Mouse (Mus musculus): ENCODE data around the gene Pramel7. TPM values are rescaled to one million over a fixed set of nuclear protein-coding genes. Genes with fewer than 3 reads are reported as not detected.

Gene Pramel7
- polyA plus RNA-seq, 1 experiment from 2014 or later, result not detected

DNA sequence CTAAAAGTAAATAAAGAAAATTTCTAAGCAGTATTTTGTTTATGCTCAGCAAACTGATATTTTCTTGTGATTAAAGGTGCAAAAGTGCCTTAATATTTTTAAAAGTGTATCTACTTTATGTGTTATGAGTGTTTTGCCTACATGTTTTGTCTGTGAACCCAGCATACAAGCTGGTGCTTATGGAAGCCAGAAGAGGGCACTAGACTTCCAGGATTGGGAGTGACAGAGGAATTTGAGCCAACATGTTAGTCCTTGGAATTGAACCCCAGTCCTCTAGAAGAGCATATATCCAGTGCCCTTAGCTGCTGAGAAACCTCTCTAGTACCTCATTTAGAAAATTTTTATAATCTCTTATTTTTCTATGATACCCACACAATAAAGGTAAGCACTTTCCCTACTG, 16.7 kb downstream of the Pramel7 start:
- ATAC-seq (replicated peaks; ENCODE audit: low FRiP score), result no peak
- no peaks in the 10 kb centered on the region for H3K4me1 ChIP-seq

DNA sequence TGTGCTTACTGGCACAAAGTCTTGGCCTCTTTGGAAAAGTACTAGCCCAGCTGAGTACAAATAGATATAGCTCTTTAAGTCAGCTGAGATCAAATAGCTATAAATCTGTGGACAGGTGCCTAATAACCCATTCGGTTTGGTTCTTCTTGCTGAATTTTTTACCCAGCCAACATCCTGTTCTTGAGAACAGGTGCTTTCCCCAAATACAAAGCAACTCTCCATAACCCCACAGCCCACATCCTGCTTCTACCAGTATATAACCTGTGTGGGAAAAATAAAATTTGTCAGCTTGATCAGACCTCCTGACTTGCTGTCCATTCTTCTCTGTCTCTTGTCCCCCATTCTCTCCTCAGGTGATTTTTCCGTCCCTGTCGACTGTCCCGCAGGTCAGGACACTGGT, 35.1 kb downstream of the Pramel7 start:
- ATAC-seq (replicated peaks; ENCODE audit: low FRiP score), result no peak
- WGBS, result 93% methylated on average over 4 of the region's 4 CpGs

More for the DNA sequence above, 16.7 kb downstream of the Pramel7 start:
- Histone ChIP-seq H3K9me3 (replicated peaks) (no peaks in the 10 kb centered on the region), H3K4me3 (replicated peaks) (no peak overlapping the region), H3K27ac (no peak overlapping the region), H3K4me2 (no peak overlapping the region), H3K9ac (no peak overlapping the region), H3K27me3 (no peaks in the 10 kb centered on the region), H3K36me3 (no peaks in the 10 kb centered on the region)

DNA sequence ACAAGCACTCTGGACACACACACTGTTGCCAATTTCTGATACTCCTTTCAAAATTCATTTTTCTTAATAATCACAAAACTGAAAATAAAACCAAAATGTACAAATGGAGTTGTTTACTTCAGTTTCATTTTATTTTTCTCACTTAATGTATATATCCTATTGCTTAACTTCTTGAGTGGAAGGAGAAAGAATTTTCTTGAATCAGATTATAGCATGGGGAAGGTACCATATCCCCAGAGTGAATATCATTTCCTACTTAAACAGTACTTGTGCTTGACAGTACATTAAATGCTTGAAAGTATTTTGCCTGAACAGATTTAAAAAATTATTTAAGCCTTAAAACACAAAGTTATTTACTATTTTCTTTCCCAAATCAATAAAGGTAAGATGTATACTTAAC, 43.2 kb downstream of the Pramel7 start, which contains the start of gene Olfr1126:
TSS of gene Olfr1126 (plus strand) at position 301 of the 400 bp plus-strand sequence.
- Histone ChIP-seq H3K4me2 (no peak within 1 kb of the TSS), H3K4me1 (no peaks in the 10 kb centered on the region), H3K4me3 (replicated peaks) (no peak within 1 kb of the TSS), H3K36me3 (no peaks in the 10 kb centered on the region), H3K9me3 (replicated peaks) (no peaks in the 10 kb centered on the region), H3K9ac (no peak within 1 kb of the TSS), H3K27ac (no peak within 1 kb of the TSS), H3K27me3 (no peaks in the 10 kb centered on the region)
- no peak for ATAC-seq (replicated peaks; ENCODE audit: low FRiP score)

More for the DNA sequence above, 35.1 kb downstream of the Pramel7 start:
- Histone ChIP-seq H3K36me3 (no peaks in the 10 kb centered on the region), H3K27ac (no peak overlapping the region), H3K9ac (no peak overlapping the region), H3K4me1 (no peaks in the 10 kb centered on the region), H3K4me2 (no peak overlapping the region), H3K9me3 (replicated peaks) (no peaks in the 10 kb centered on the region), H3K4me3 (replicated peaks) (no peak overlapping the region), H3K27me3 (no peaks in the 10 kb centered on the region)

Other genes with a start within 250 kb of the Pramel7 start
- gene Olfr1115, start 249.1 kb downstream of the Pramel7 start, polyA plus RNA-seq (2015; fragmentation: Nextera tagmentation; extraction: Ambion mirVana), result not detected in 2 replicates
- not detected in 2 replicates for gene Olfr1116, start 229.6 kb downstream of the Pramel7 start, polyA plus RNA-seq (2015; fragmentation: Nextera tagmentation; extraction: Ambion mirVana)
- gene Olfr1118, start 189.5 kb downstream of the Pramel7 start, polyA plus RNA-seq (2015; fragmentation: Nextera tagmentation; extraction: Ambion mirVana), result not detected in 2 replicates
- gene Olfr1120, start 142.3 kb downstream of the Pramel7 start, polyA plus RNA-seq (2015; fragmentation: Nextera tagmentation; extraction: Ambion mirVana), result not detected in 2 replicates
- gene Olfr1121, start 127.2 kb downstream of the Pramel7 start, polyA plus RNA-seq (2015; fragmentation: Nextera tagmentation; extraction: Ambion mirVana), result not detected in 2 replicates
- not detected in 2 replicates for gene Olfr1122, start 111.2 kb downstream of the Pramel7 start, polyA plus RNA-seq (2015; fragmentation: Nextera tagmentation; extraction: Ambion mirVana)
- gene Olfr1123, start 80.5 kb downstream of the Pramel7 start, polyA plus RNA-seq (2015; fragmentation: Nextera tagmentation; extraction: Ambion mirVana), result not detected in 2 replicates
- 0.06 and 0.08 TPM in 2 replicates for gene Olfr1124, start 66.8 kb downstream of the Pramel7 start, polyA plus RNA-seq (2015; fragmentation: Nextera tagmentation; extraction: Ambion mirVana)
- gene Olfr1126, start 43.1 kb downstream of the Pramel7 start, polyA plus RNA-seq (2015; fragmentation: Nextera tagmentation; extraction: Ambion mirVana), result not detected in 2 replicates
- gene Pramel6, start 9.5 kb upstream of the Pramel7 start, polyA plus RNA-seq (2015; fragmentation: Nextera tagmentation; extraction: Ambion mirVana), result not detected in 2 replicates
- not detected in 2 replicates for gene Olfr153, start 34.7 kb upstream of the Pramel7 start, polyA plus RNA-seq (2015; fragmentation: Nextera tagmentation; extraction: Ambion mirVana)
- not detected in 2 replicates for gene Olfr1128, start 48.4 kb upstream of the Pramel7 start, polyA plus RNA-seq (2015; fragmentation: Nextera tagmentation; extraction: Ambion mirVana)
- gene Olfr1129, start 76.8 kb upstream of the Pramel7 start, polyA plus RNA-seq (2015; fragmentation: Nextera tagmentation; extraction: Ambion mirVana), result not detected in 2 replicates
- gene Olfr1130, start 109.1 kb upstream of the Pramel7 start, polyA plus RNA-seq (2015; fragmentation: Nextera tagmentation; extraction: Ambion mirVana), result not detected in 2 replicates
- not detected in 2 replicates for gene Olfr1131, start 130.0 kb upstream of the Pramel7 start, polyA plus RNA-seq (2015; fragmentation: Nextera tagmentation; extraction: Ambion mirVana)
- gene Olfr1132, start 140.4 kb upstream of the Pramel7 start, polyA plus RNA-seq (2015; fragmentation: Nextera tagmentation; extraction: Ambion mirVana), result not detected in 2 replicates
- gene Olfr1133, start 150.3 kb upstream of the Pramel7 start, polyA plus RNA-seq (2015; fragmentation: Nextera tagmentation; extraction: Ambion mirVana), result not detected in 2 replicates
- not detected in 2 replicates for gene Olfr1134, start 161.4 kb upstream of the Pramel7 start, polyA plus RNA-seq (2015; fragmentation: Nextera tagmentation; extraction: Ambion mirVana)
- gene Olfr1135, start 176.6 kb upstream of the Pramel7 start, polyA plus RNA-seq (2015; fragmentation: Nextera tagmentation; extraction: Ambion mirVana), result not detected in 2 replicates
- not detected in 2 replicates for gene Olfr1136, start 196.9 kb upstream of the Pramel7 start, polyA plus RNA-seq (2015; fragmentation: Nextera tagmentation; extraction: Ambion mirVana)
- gene Olfr1137, start 216.1 kb upstream of the Pramel7 start, polyA plus RNA-seq (2015; fragmentation: Nextera tagmentation; extraction: Ambion mirVana), result not detected in 2 replicates
- not detected in 2 replicates for gene Olfr1138, start 242.9 kb upstream of the Pramel7 start, polyA plus RNA-seq (2015; fragmentation: Nextera tagmentation; extraction: Ambion mirVana)
- gene Olfr1140, start 246.7 kb upstream of the Pramel7 start, polyA plus RNA-seq (2015; fragmentation: Nextera tagmentation; extraction: Ambion mirVana), result not detected in 2 replicates